Mouse (Mus musculus): Measurements from ENCODE around the gene Furin.

Gene Furin

GRCm38 (mm10) chr7:80372667-80373066 is 32.6 kb downstream of the Furin start:
- 76% methylated on average over 2 of the region's 2 CpGs for WGBS

- WGBS = 84% methylated on average over 3 of the region's 3 CpGs
Observed at GRCm38 (mm10) chr7:80372166-80372565, 33.1 kb downstream of the Furin start.

GRCm38 (mm10) chr7:80371041-80371751 is 34.0 kb downstream of the Furin start, which contains the start of gene Man2a2:
Gene Man2a2 (minus strand): TSS chr7:80371375.
- WGBS = under 1% methylated on average over 86 of the region's 86 CpGs

DNA sequence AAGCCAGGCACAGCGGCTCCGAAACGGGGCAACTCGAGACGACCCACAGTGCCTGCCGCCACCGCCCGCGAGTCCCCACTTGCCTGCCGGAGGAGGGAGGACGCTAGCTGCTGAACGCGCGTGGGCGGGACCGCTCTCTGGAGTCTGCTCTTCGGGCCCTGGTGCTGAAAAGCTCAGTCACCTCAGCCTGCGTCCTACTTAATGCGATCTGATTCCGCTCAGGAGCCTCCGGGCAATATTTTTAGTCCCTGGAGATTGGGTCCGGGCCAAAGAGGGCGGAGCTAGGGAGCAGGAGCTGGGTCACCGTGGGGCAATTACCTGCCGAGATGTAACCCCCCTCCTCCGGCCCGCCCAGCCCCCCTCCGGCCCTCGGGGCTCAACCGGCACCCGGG is 34.6 kb downstream of the Furin start:
- 1% methylated on average over 31 of the region's 31 CpGs for WGBS

GRCm38 (mm10) chr7:80369967-80370431 is 35.2 kb downstream of the Furin start:
- WGBS = 20% methylated on average over 4 of the region's 4 CpGs

DNA sequence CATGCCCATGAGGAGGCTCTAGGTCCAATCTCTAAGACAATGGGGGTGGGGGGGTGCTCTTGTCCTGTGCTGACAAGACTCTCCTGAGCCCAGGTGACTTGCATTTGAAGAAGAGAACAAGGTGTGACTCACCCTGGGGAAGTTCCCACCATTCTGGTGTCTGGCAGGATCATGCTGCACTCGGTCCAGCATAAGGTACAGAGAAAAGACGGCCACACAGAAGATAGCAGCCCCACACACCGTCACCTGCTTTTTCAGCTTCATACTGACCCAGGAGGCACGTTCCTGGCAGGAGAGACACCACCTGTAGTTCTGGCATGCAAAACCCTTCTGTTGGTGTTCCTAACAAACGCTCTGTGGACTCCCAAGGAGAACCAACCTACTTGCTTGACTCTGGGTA is 35.8 kb downstream of the Furin start:
- 43% methylated on average over 5 of the region's 5 CpGs for WGBS

- 66% methylated on average over 20 of the region's 20 CpGs for WGBS
Observed at GRCm38 (mm10) chr7:80368635-80369421, 36.4 kb downstream of the Furin start.

- 88% methylated on average over 9 of the region's 9 CpGs for WGBS
Observed at GRCm38 (mm10) chr7:80368009-80368408, 37.2 kb downstream of the Furin start.

- WGBS = 94% methylated on average over 7 of the region's 7 CpGs
Observed at GRCm38 (mm10) chr7:80367232-80367631, 38.0 kb downstream of the Furin start.

DNA sequence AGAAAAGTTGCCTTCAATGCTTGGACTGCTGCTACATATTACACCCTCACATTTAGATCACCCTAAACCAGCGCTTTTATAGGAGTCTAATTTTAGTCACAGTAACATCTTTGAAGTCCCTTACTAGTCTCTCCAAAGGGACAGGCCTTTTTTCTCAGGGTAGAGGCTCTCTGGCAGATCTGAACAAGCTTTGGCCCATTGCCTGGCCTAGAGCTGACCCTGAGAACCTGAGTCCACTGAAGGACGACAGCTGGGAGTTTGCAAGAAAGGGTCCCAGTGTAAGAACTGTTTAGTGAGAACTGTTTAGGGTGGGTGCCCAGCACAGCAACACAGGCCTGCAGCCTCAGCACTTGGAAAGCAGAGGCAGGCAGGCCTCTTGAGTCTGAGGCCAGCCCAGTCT is 39.5 kb downstream of the Furin start:
- WGBS = 57% methylated on average over 2 of the region's 2 CpGs

DNA sequence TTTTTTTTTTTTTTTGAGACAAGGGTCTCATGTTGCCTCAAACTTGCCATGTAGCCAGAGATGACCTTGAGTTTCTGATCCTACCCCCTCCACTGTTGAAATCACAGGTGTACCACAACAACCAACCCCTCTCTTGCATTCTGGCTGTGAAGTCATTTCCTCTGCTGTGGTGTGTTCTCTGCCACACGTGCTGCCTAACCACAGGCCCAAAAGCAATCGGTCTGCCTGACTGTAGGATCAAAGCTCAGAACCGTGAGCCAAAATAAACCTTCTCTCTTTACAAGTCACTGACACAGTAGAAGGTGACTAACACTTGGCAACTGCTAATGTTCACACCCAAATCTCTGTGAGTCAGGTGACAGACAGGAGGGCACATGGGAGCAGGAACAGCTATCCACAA is 44.8 kb downstream of the Furin start:
- 60% methylated on average over 3 of the region's 3 CpGs for WGBS

- WGBS = 44% methylated on average over 4 of the region's 4 CpGs
Observed at GRCm38 (mm10) chr7:80358039-80358438, 47.2 kb downstream of the Furin start.

DNA sequence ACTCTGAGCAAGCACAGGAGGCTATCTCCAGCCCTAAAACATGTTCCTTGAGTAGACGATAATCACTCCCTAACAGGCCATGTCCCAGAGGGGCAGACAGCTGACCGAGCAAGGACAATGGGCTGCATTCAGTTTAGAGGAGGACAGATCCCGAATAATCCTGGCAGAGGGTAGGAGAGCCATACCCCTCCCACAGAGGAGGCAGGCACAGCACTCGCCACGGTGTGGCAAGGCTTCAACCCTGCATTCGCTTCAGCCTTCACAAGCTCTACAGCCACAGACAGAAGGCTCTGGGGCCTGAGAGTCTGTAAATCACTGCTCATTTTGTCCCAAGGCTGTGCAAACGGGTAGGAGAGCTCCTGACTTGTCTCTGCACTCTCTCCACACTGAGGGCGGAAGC is 48.1 kb downstream of the Furin start:
- 44% methylated on average over 8 of the region's 8 CpGs for WGBS

DNA sequence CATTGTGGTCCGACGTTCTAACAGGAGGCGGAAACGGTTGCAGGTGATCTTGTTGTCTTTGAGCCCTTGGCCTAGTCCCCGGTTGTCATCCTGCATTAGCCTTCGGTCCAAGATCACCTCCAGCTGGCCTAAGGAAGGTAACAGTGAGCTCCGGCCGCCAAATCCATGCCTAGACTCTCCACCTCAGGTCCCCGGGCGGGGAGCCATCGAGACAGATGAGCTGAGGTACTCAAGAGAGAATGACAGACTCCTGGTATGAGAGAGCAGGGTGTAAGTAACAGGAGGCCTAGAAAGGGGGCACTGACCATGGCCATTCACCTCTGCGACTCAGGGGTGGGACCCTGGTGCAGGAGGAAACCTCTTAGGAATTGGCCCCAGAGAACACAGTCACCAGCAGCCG is 48.9 kb downstream of the Furin start:
- 86% methylated on average over 13 of the region's 13 CpGs for WGBS

- 92% methylated on average over 8 of the region's 8 CpGs for WGBS
Observed at GRCm38 (mm10) chr7:80352920-80353319, 52.3 kb downstream of the Furin start.

DNA sequence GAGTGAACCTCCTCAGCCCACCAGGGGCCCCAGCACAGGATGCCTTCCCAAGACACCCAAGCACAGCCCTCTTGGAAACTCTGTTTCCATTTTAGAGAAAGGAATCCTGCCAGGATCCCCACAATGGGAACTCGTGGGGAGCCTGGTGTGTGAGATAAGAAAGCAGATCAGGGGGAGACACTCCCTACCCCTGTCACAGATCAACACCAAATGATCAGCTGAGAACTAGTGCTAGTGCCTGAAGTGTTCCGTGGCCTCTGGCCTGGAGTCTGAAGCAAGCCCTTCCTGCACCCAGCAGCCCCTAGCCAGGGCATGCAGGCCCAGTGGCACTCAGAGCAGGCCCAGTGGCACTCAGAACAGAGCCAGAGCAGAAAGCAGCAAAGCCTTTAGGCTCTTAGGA is 54.4 kb downstream of the Furin start:
- WGBS = 72% methylated on average over 2 of the region's 2 CpGs

DNA sequence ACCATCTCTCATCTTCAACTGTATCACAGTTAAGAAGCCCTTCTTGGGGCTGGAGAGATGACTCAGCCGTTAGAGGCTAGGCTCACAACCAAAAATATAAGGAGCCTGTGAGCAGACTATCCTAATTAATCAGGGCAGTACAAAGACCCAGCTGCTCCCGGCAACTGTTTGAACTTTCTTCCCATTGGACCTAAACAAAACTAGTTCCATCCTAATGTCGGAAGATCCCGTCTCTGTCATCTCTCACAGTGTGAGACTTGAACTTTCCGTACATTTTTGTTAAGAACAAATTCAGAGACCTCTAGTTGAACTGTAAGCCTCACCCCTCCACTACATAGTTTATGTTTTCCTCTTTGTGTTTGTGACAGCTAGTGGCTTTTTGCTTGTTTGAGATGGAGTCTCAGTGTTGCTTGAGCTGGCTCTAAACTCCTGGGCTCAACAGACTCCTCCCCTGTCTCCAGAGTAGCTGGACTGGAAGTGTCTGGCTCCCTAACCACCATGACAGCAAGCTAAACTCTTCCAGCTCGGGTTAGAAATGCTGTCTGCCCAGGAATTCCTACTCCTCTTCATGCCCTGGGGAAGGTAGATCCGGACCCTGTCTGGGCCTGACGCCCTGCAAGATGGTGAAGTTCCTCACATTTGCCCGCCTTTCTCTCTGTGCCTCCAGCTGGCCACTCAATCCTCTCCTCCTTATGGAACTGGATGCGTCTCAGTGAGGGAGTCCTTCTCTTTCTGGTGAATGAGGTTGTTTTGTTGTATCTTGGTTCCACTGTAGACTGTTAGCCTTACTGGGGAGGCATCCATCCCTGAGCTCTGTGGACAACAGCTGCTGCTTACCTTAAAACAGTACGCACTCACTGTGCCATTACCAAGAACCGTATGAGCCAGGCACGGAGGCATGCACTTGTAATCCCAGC is 57.3 kb downstream of the Furin start:
- WGBS = 60% methylated on average over 13 of the region's 13 CpGs

GRCm38 (mm10) chr7:80346830-80347229 is 58.4 kb downstream of the Furin start:
- WGBS = 83% methylated on average over 5 of the region's 5 CpGs

DNA sequence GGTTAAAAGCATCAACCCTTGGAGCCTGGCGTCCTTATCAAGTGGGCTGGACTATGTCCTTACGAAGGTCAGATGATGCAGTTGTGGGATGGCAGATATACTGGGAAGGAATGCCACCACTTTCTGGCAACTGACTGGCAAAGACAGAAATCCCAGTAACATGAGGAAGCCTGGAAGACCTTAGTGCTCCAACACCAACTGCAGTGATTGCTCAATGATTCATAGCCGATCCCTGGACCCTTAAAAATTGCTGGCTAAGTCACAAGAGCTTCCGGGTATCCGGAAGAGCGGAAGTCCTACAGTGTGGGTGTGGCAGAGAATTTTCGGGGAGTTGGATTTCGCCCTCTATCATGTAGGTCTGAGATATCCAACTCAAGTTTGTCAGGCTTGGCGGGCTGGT is 59.1 kb downstream of the Furin start:
- 95% methylated on average over 9 of the region's 9 CpGs for WGBS

DNA sequence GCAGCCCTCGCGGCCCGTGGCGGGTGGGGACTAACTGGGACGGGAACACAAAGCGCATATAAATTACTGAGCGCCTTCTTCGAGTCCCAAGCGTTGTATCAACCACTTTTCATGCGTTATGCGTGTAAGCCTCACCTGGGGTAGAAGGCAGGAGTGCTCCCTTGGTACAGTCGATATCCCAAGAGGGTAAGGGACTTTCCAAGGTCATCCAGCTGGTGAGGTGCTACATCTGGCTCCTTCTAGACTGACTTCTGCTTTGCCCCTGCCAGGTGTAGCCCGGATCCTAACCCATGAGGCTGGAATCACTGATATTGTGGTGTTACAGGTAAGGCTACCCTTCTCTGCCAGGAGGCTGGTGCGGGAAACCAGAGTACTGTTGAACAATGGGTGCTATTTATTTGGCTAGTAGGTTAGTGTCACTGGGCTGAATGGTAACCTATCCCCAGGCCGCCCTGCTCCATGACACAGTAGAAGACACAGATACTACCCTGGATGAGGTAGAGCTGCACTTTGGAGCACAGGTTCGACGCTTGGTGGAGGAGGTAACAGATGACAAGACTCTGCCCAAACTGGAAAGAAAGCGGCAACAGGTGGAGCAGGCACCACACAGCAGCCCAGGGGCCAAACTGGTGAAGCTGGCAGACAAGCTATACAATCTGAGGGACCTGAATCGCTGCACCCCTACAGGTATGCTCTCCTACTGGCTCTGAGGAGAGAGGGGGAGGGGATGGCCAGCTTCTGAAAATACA is 61.8 kb downstream of the Furin start:
- 25% methylated on average over 19 of the region's 19 CpGs for WGBS

DNA sequence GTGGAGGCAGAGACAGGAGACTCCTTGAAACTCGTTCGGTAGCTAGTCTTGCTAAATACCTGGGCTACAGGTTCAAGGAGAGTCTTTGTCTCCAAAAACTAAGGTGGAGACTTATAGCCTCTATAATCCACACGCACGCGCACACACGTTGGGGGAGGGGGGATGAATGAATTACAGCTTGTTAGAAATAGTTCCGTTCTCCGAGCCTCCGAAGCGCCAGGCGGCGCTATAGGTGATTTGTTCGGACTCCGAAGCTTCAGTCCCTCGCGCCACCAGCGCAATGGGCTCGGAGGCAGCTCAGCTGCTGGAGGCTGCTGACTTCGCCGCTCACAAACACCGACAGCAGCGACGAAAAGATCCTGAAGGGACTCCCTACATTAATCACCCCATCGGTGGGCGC is 62.4 kb downstream of the Furin start, which contains the start of gene Hddc3:
Gene Hddc3 (plus strand): TSS at position 247 of the 400 bp plus-strand sequence.
- WGBS = 1% methylated on average over 25 of the region's 25 CpGs

All from cerebral cortex, adult 2 months (tissue).